16 mouse cellular contexts compared by ENCODE assay signal in genomic region chr4:59873830-59874229, GRCm38 (mm10). TPM values are rescaled to one million over a fixed set of nuclear protein-coding genes. Genes with fewer than 3 reads are reported as not detected.
DNase-seq lines count a peak whose midpoint lies in the region; ATAC-seq and TF ChIP-seq lines count a peak whose summit lies in the region.
"Had no signal": no experiment of that assay in that cellular context is flagged by ENCODE, and none has a peak within 500 bp of the region (broad histone marks: within the 10 kb centered on the region; RNA-seq: fewer than 3 reads in every experiment).

No protein-coding gene starts in this region.

- peaks cover 25% of the 10 kb centered on the region for H3K4me1 ChIP-seq in heart, embryonic 16.5 days (ENCODE audit: control insufficient read depth, insufficient read depth, low read length)
- H3K4me1 ChIP-seq in bone marrow macrophage, adult 2 months (ENCODE audit: control insufficient read depth, insufficient read depth, low read length) = peaks cover 52% of the 10 kb centered on the region
- peaks cover 14% of the 10 kb centered on the region for H3K4me1 ChIP-seq in forebrain, embryonic 16.5 days (replicated peaks; ENCODE audit: control insufficient read depth, insufficient read depth, low read length)

- H3K4me2 ChIP-seq in heart, embryonic 16.5 days (ENCODE audit: low read depth, low read length) = no peak overlapping the region
- H3K4me2 ChIP-seq in forebrain, embryonic 16.5 days (ENCODE audit: low read length) = no peak overlapping the region
- H3K4me2 ChIP-seq: forebrain, embryonic 15.5 days; hindbrain, embryonic 15.5 days had no signal

- TF ChIP-seq POLR2A in bone marrow macrophage, adult 2 months (IDR thresholded peaks at IDR 0.05; ENCODE audit: borderline replicate concordance, low read depth, low read length) = no peak

- intact Hi-C loops in gastrocnemius, postnatal 36 days (cut with DNase I) = loop anchor here (5.0 kb wide), 1 partner anchor 262 kb away; no protein-coding TSS in a partner anchor

- TF ChIP-seq CTCF in bone marrow macrophage, adult 2 months (IDR thresholded peaks at IDR 0.05; ENCODE audit: low read depth, low read length) = no peak

- 0 out of 2 replicates have a peak, but pooled peaks have one; percentile 8 for ATAC-seq in heart, embryonic 16.5 days (replicated peaks; ENCODE audit: extremely low read depth, insufficient read depth, low FRiP score)
- ATAC-seq in forebrain, embryonic 16.5 days = no peak
- ATAC-seq: forebrain, embryonic 15.5 days had no signal

- no peak overlapping the region for H3K4me3 ChIP-seq in heart, embryonic 16.5 days (ENCODE audit: low read length)
- H3K4me3 ChIP-seq in bone marrow macrophage, adult 2 months (ENCODE audit: insufficient read depth, low read length) = no peak overlapping the region
- no peak overlapping the region for H3K4me3 ChIP-seq in forebrain, embryonic 16.5 days (replicated peaks; ENCODE audit: low read length)
- H3K4me3 ChIP-seq: forebrain, embryonic 15.5 days; hindbrain, embryonic 15.5 days had no signal

- 62% methylated on average over 5 of the region's 5 CpGs for WGBS in heart, embryonic 16.5 days
- 48% methylated on average over 5 of the region's 5 CpGs for WGBS in forebrain, embryonic 16.5 days

- no peaks in the 10 kb centered on the region for H3K36me3 ChIP-seq in heart, embryonic 16.5 days (ENCODE audit: control insufficient read depth, insufficient read depth)
- no peaks in the 10 kb centered on the region for H3K36me3 ChIP-seq in forebrain, embryonic 16.5 days (ENCODE audit: control insufficient read depth, insufficient read depth)
- H3K36me3 ChIP-seq: forebrain, embryonic 15.5 days; hindbrain, embryonic 15.5 days had no signal

- 0 out of 2 replicates have a peak overlapping the region, but pooled peaks have one; percentile 0 for H3K27ac ChIP-seq in heart, embryonic 16.5 days (ENCODE audit: low read length)
- H3K27ac ChIP-seq in bone marrow macrophage, adult 2 months (ENCODE audit: insufficient read depth, low read depth, low read length) = peak overlapping the region; percentile 36
- H3K27ac ChIP-seq in forebrain, embryonic 16.5 days (ENCODE audit: low read length) = no peak overlapping the region
- H3K27ac ChIP-seq: forebrain, embryonic 15.5 days; hindbrain, embryonic 15.5 days had no signal

- no peak overlapping the region for H3K9ac ChIP-seq in heart, embryonic 16.5 days (ENCODE audit: low read length)
- H3K9ac ChIP-seq in forebrain, embryonic 16.5 days (replicated peaks; ENCODE audit: low read depth, low read length) = no peak overlapping the region
- H3K9ac ChIP-seq: forebrain, embryonic 15.5 days; hindbrain, embryonic 15.5 days had no signal

- H3K27me3 ChIP-seq in heart, embryonic 16.5 days (ENCODE audit: control insufficient read depth, insufficient read depth, low read length) = no peaks in the 10 kb centered on the region
- no peaks in the 10 kb centered on the region for H3K27me3 ChIP-seq in forebrain, embryonic 16.5 days (replicated peaks; ENCODE audit: control insufficient read depth, insufficient read depth, low read length)
- H3K27me3 ChIP-seq: forebrain, embryonic 15.5 days; hindbrain, embryonic 15.5 days had no signal

- H3K9me3 ChIP-seq in heart, embryonic 16.5 days (replicated peaks; ENCODE audit: control insufficient read depth, low read length) = no peaks in the 10 kb centered on the region
- H3K9me3 ChIP-seq in forebrain, embryonic 16.5 days (ENCODE audit: control insufficient read depth, low read length) = no peaks in the 10 kb centered on the region
- H3K9me3 ChIP-seq: forebrain, embryonic 15.5 days; hindbrain, embryonic 15.5 days had no signal

- DNase-seq in heart, adult 18-20 months = no peak
- peak; percentile 23 for DNase-seq in thymus, postnatal 0 days (ENCODE audit: low spot score)
- no peak for DNase-seq in thymus, adult 18-20 months
- DNase-seq in urinary bladder, adult 18-20 months (ENCODE audit: low spot score in 2 of 2) = no peak
- DNase-seq in gastrocnemius, postnatal 36 days = no peak
- DNase-seq: cerebellum, adult 9-11 months; kidney, adult 8-10 months had no signal

RNA-seq across cellular contexts. Expression of gene Slc46a2, which starts 41.0 kb away (rescaled TPM):
- 7.5 and 13.7 TPM in 2 replicates for polyA plus RNA-seq in heart, embryonic 16.5 days (2015; fragmentation: Nextera tagmentation; extraction: Ambion mirVana)
- total RNA-seq in heart, adult 18-20 months (2021) = under 1 TPM; 0.12 to 0.15 TPM
- polyA plus RNA-seq in thymus, postnatal 0 days (2015; fragmentation: Nextera tagmentation; extraction: Ambion mirVana) = 81.4 and 85.7 TPM in 2 replicates
- polyA plus RNA-seq in bone marrow macrophage, adult 2 months (2012; ENCODE audit: insufficient read depth, insufficient read length, missing spikeins) = 0.47 TPM in 1 of 2 replicates, not detected in the other
- polyA plus RNA-seq in forebrain, embryonic 16.5 days (2015; fragmentation: Nextera tagmentation; extraction: Ambion mirVana) = 0.16 TPM in 1 of 2 replicates, not detected in the other
- total RNA-seq in gastrocnemius, postnatal 36 days (2021) = under 1 TPM in 1 of 2 experiments, not detected in 1; 0.15 TPM
- total RNA-seq: layer of hippocampus, adult 18-20 months; left cerebral cortex, postnatal 14 days; liver, adult 2 months had no signal
- polyA plus RNA-seq: brain, embryonic 14.5 days; hindbrain, embryonic 15.5 days; liver, adult 2 months had no signal
